Mouse (Mus musculus): ENCODE data around the gene Gm19426.

GRCm38 (mm10) chr2:84761309-84761708, 17.9 kb upstream of the Gm19426 start:
- TF ChIP-seq CTCF (IDR thresholded peaks at IDR 0.05; ENCODE audit: low read depth): no peak
- no peak for TF ChIP-seq EP300 (IDR thresholded peaks at IDR 0.05; ENCODE audit: low read depth)
